Mouse (Mus musculus) urinary bladder, adult 2 months (tissue): ENCODE measurements around the gene Cldn8. TPM values are rescaled to one million over a fixed set of nuclear protein-coding genes. Genes with fewer than 3 reads are reported as not detected.

Experiments used
- polyA plus RNA-seq: library from polyadenylated mRNA; depleted of rRNA; stranded (reverse); fragments of >200 nt; gene quantifications from 2 replicates; pipeline ENCODE4 v1.2.3, GENCODE M21; 2012; rRNA removed

Cldn8 gene
- polyA plus RNA-seq, 1 experiment, result 94.6 TPM

Other genes starting within 250 kb of the Cldn8 start
- not detected in 2 replicates for gene Cldn17, start 56.2 kb downstream of the Cldn8 start, polyA plus RNA-seq
- gene Krtap24-1, start 49.1 kb upstream of the Cldn8 start, polyA plus RNA-seq, result not detected in 2 replicates
- not detected in 2 replicates for gene 2310079G19Rik, start 64.5 kb upstream of the Cldn8 start, polyA plus RNA-seq
- not detected in 2 replicates for gene Krtap26-1, start 84.6 kb upstream of the Cldn8 start, polyA plus RNA-seq
- not detected in 2 replicates for gene Krtap27-1, start 108.5 kb upstream of the Cldn8 start, polyA plus RNA-seq
- gene 2310061N02Rik, start 144.8 kb upstream of the Cldn8 start, polyA plus RNA-seq, result not detected in 2 replicates
- gene Krtap13-1, start 165.7 kb upstream of the Cldn8 start, polyA plus RNA-seq, result not detected in 2 replicates
- not detected in 2 replicates for gene Krtap13, start 188.5 kb upstream of the Cldn8 start, polyA plus RNA-seq
- not detected in 2 replicates for gene 2310034C09Rik, start 195.7 kb upstream of the Cldn8 start, polyA plus RNA-seq
- gene 2310057N15Rik, start 211.0 kb upstream of the Cldn8 start, polyA plus RNA-seq, result not detected in 2 replicates
- gene Gm5965, start 214.7 kb upstream of the Cldn8 start, polyA plus RNA-seq, result not detected in 2 replicates
- gene Gm20741, start 249.0 kb upstream of the Cldn8 start, polyA plus RNA-seq, result not detected in 2 replicates